Mouse (Mus musculus) MEL (cell line): Measurements from ENCODE around the gene Mboat1. TPM values are rescaled to one million over a fixed set of nuclear protein-coding genes. Genes with fewer than 3 reads are reported as not detected.

Source experiments
- DNase-seq: peaks from one replicate; pipeline ENCODE4 v3.0.0; 2011; ENCODE audit warnings: low read depth, low spot score
- H3K27ac ChIP-seq: 2 replicates; pipeline ENCODE4 v1.5.1; 2012; ENCODE audit warnings: low read depth, mild to moderate bottlenecking, control low read depth, low read length, moderate library complexity; ENCODE audit not compliant: control insufficient read depth
- H3K27me3 ChIP-seq, 2 experiments: fragments of 150-350 bp in 1 of 2; sonication (generic) in 1 of 2; 2 replicates each; pipeline ENCODE4 v1.6.1; 2012; ENCODE audit warnings: low read length in 2 of 2, mild to moderate bottlenecking in 2 of 2, improper control_type of control experiment in 1 of 2, moderate library complexity in 1 of 2; ENCODE audit not compliant: insufficient read depth in 2 of 2, control insufficient read depth in 1 of 2
- H3K36me3 ChIP-seq, 2 experiments: 2 replicates each; pipeline ENCODE4 v1.6.1; 2012 to 2014; ENCODE audit warnings: low read length in 2 of 2, improper control_type of control experiment in 1 of 2, inconsistent platforms in 1 of 2, mild to moderate bottlenecking in 1 of 2; ENCODE audit not compliant: insufficient read depth in 2 of 2, control insufficient read depth in 1 of 2
- H3K4me1 ChIP-seq, 2 experiments: fragments of 150-350 bp in 1 of 2; sonication (generic) in 1 of 2; 2 replicates each; pipeline ENCODE4 v1.6.1; 2012; ENCODE audit warnings: low read length in 2 of 2, improper control_type of control experiment in 1 of 2, mild to moderate bottlenecking in 1 of 2; ENCODE audit not compliant: insufficient read depth in 2 of 2, control insufficient read depth in 1 of 2
- H3K4me3 ChIP-seq, 2 experiments: fragments of 150-350 bp in 1 of 2; sonication (generic) in 1 of 2; 2 replicates each; pipeline ENCODE4 v1.5.1; 2012; ENCODE audit warnings: low read depth in 2 of 2, low read length in 2 of 2, mild to moderate bottlenecking in 2 of 2, moderate library complexity in 2 of 2, control low read depth in 1 of 2, improper control_type of control experiment in 1 of 2; ENCODE audit not compliant: control insufficient read depth in 1 of 2, insufficient read depth in 1 of 2
- H3K79me2 ChIP-seq: 2 replicates; pipeline ENCODE4 v1.6.1; 2012; ENCODE audit warnings: mild to moderate bottlenecking, low read length, moderate library complexity; ENCODE audit not compliant: control insufficient read depth, poor library complexity, insufficient read depth
- H3K9ac ChIP-seq: 2 replicates; pipeline ENCODE4 v1.6.1; 2012; ENCODE audit warnings: low read depth, mild to moderate bottlenecking, control low read depth, low read length, moderate library complexity; ENCODE audit not compliant: control insufficient read depth, poor library complexity, severe bottlenecking
- H3K9me3 ChIP-seq: fragments of 150-350 bp; sonication (generic); replicated peaks from 2 replicates; pipeline ENCODE4 v1.6.1; 2012; ENCODE audit warnings: mild to moderate bottlenecking, low read length, improper control_type of control experiment, moderate library complexity; ENCODE audit not compliant: insufficient read depth
- BHLHE40 ChIP-seq: IDR thresholded peaks from 2 replicates; pipeline ENCODE4 v1.6.1; 2012; ENCODE audit warnings: low read depth, mild to moderate bottlenecking, inconsistent platforms, low read length, improper control_type of control experiment, borderline replicate concordance
- CHD1 ChIP-seq: IDR thresholded peaks from 2 replicates; pipeline ENCODE4 v1.6.1; 2012; ENCODE audit warnings: low read depth, mild to moderate bottlenecking, inconsistent platforms, low read length, improper control_type of control experiment
- CHD2 ChIP-seq: IDR thresholded peaks from 2 replicates; pipeline ENCODE4 v1.6.1; 2011; ENCODE audit warnings: low read length, improper control_type of control experiment
- E2F4 ChIP-seq: IDR thresholded peaks from 2 replicates; pipeline ENCODE4 v1.6.1; 2011; ENCODE audit warnings: low read depth, low read length, improper control_type of control experiment, borderline replicate concordance
- ELF1 ChIP-seq: IDR thresholded peaks from 2 replicates; pipeline ENCODE4 v1.6.1; 2014; ENCODE audit warnings: low read depth, mild to moderate bottlenecking, inconsistent platforms, low read length, improper control_type of control experiment, moderate library complexity
- GABPA ChIP-seq: IDR thresholded peaks from 2 replicates; pipeline ENCODE4 v1.6.1; 2012; ENCODE audit warnings: low read depth, mild to moderate bottlenecking, inconsistent platforms, low read length, improper control_type of control experiment, moderate library complexity
- GATA1 ChIP-seq: IDR thresholded peaks from 2 replicates; pipeline ENCODE4 v1.6.1; 2011; ENCODE audit warnings: low read depth, low read length, improper control_type of control experiment
- HCFC1 ChIP-seq: IDR thresholded peaks from 2 replicates; pipeline ENCODE4 v1.6.1; 2012; ENCODE audit warnings: low read depth, mild to moderate bottlenecking, inconsistent platforms, low read length, improper control_type of control experiment, moderate library complexity
- KAT2A ChIP-seq: conservative IDR thresholded peaks from 2 replicates; pipeline ENCODE4 v1.6.1; 2012; ENCODE audit warnings: low read depth, low read length, improper control_type of control experiment, inconsistent platforms
- MAFK ChIP-seq: IDR thresholded peaks from 2 replicates; pipeline ENCODE4 v1.6.1; 2011; ENCODE audit warnings: low read depth, mild to moderate bottlenecking, low read length, improper control_type of control experiment, borderline replicate concordance
- MAZ ChIP-seq: IDR thresholded peaks from 2 replicates; pipeline ENCODE4 v1.6.1; 2012; ENCODE audit warnings: low read depth, mild to moderate bottlenecking, inconsistent platforms, low read length, improper control_type of control experiment
- MEF2A ChIP-seq: IDR thresholded peaks from 2 replicates; pipeline ENCODE4 v1.6.1; 2014; ENCODE audit warnings: low read depth, mild to moderate bottlenecking, inconsistent platforms, low read length, improper control_type of control experiment; ENCODE audit not compliant: poor library complexity, insufficient replicate concordance, severe bottlenecking; ENCODE audit errors: extremely low read depth
- MXI1 ChIP-seq: IDR thresholded peaks from 2 replicates; pipeline ENCODE4 v1.6.1; 2011; ENCODE audit warnings: mild to moderate bottlenecking, low read depth, low read length, improper control_type of control experiment
- MYC ChIP-seq: IDR thresholded peaks from 2 replicates; pipeline ENCODE4 v1.6.1; 2011; ENCODE audit warnings: low read depth, mild to moderate bottlenecking, low read length, improper control_type of control experiment, moderate library complexity
- NRF1 ChIP-seq: IDR thresholded peaks from 2 replicates; pipeline ENCODE4 v1.6.1; 2014; ENCODE audit warnings: low read depth, mild to moderate bottlenecking, inconsistent platforms, low read length, improper control_type of control experiment, moderate library complexity; ENCODE audit not compliant: poor library complexity, insufficient read depth, severe bottlenecking
- POLR2A ChIP-seq, 2 experiments: IDR thresholded peaks; 2 replicates each; pipeline ENCODE4 v1.6.1; 2011 to 2012; ENCODE audit warnings: low read length in 2 of 2, mild to moderate bottlenecking in 2 of 2, control low read depth in 1 of 2, improper control_type of control experiment in 1 of 2, low read depth in 1 of 2, moderate library complexity in 1 of 2; ENCODE audit not compliant: control insufficient read depth in 1 of 2, insufficient read depth in 1 of 2, poor library complexity in 1 of 2
- POLR2AphosphoS2 ChIP-seq: IDR thresholded peaks from 2 replicates; pipeline ENCODE4 v1.6.1; 2011; ENCODE audit warnings: low read length, improper control_type of control experiment
- POLR2AphosphoS5 ChIP-seq: IDR thresholded peaks from 2 replicates; pipeline ENCODE4 v1.6.1; 2012; ENCODE audit warnings: low read depth, borderline replicate concordance, mild to moderate bottlenecking, inconsistent platforms, low read length, moderate library complexity, mixed read lengths
- RAD21 ChIP-seq: IDR thresholded peaks from 2 replicates; pipeline ENCODE4 v1.6.1; 2011; ENCODE audit warnings: mild to moderate bottlenecking, low read depth, low read length, improper control_type of control experiment
- SMC3 ChIP-seq: IDR thresholded peaks from 2 replicates; pipeline ENCODE4 v1.6.1; 2011; ENCODE audit warnings: low read depth, low read length, improper control_type of control experiment
- TAL1 ChIP-seq: IDR thresholded peaks from 2 replicates; pipeline ENCODE4 v1.6.1; 2012; ENCODE audit warnings: mild to moderate bottlenecking, inconsistent platforms, low read length, moderate library complexity, mixed read lengths
- TBP ChIP-seq: IDR thresholded peaks from 2 replicates; pipeline ENCODE4 v1.8.0; 2011; ENCODE audit warnings: low read depth, low read length, improper control_type of control experiment
- UBTF ChIP-seq: IDR thresholded peaks from 2 replicates; pipeline ENCODE4 v1.6.1; 2012; ENCODE audit warnings: low read depth, mild to moderate bottlenecking, inconsistent platforms, low read length, improper control_type of control experiment, moderate library complexity, borderline replicate concordance; ENCODE audit not compliant: insufficient read depth
- ZC3H11A ChIP-seq: IDR thresholded peaks from 2 replicates; pipeline ENCODE4 v1.6.1; 2012; ENCODE audit warnings: low read depth, mild to moderate bottlenecking, inconsistent platforms, low read length, improper control_type of control experiment
- ZNF384 ChIP-seq: IDR thresholded peaks from 2 replicates; pipeline ENCODE4 v1.6.1; 2012; ENCODE audit warnings: low read depth, mild to moderate bottlenecking, inconsistent platforms, low read length, improper control_type of control experiment
- polyA plus RNA-seq, 2 experiments: library from polyadenylated mRNA; stranded (reverse) in 1 of 2; unstranded in 1 of 2; fragments of >175 nt in 1 of 2; fragments of >200 nt in 1 of 2; gene quantifications; 2 replicates each; pipeline versions ENCODE4 v1.2.1 to v1.2.4; 2012; ENCODE audit warnings: low replicate concordance in 2 of 2, low read depth in 1 of 2; ENCODE audit not compliant: insufficient read length in 2 of 2, insufficient read depth in 1 of 2, missing spikeins in 1 of 2
- total RNA-seq: library from RNA; depleted of rRNA; stranded (reverse); fragments of 300-350 nt; gene quantifications from 2 replicates; pipeline ENCODE4 v1.2.3, GENCODE M21; 2012

The Mboat1 gene
- total and polyA plus RNA-seq, 3 experiments: 19.8 to 21.9 TPM; not detected in 1

DNA sequence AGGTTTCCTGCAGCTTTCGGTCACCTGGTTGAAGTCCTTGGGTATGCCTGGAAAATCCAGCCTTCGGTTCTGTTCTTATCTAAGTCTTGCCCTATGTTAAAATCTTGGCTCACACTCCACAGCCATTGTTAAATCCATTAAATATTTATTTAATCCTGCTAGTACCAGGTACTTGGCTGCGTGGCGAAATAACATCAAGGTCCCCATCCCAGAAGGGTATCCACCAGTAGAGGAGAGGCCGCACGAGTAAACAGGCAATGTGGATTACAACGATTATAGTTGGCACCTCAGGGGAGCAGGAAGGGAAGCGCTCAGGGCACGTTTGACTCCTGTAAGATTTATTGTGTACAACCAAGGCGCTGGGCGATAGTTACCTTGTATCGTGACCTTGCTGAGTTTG is 4.4 kb downstream of the Mboat1 start:
- DNase-seq: no peak
- Histone ChIP-seq H3K9me3 (no peaks in the 10 kb centered on the region), H3K79me2 (peaks cover 6% of the 10 kb centered on the region), H3K4me3 (no peak overlapping the region), H3K36me3 (peaks cover 0 to 8% of the 10 kb centered on the region in 2 experiments; a peak in 2 of 4 replicates), H3K9ac (no peak overlapping the region), H3K27me3 (no peaks in the 10 kb centered on the region), H3K27ac (no peak overlapping the region), H3K4me1 (peaks cover 0 to 9% of the 10 kb centered on the region in 2 experiments)
- TF ChIP-seq ZNF384: no peak
- no peak for TF ChIP-seq TBP
- TF ChIP-seq BHLHE40: no peak
- no peak for TF ChIP-seq HCFC1
- no peak for TF ChIP-seq NRF1
- no peak for TF ChIP-seq MEF2A
- TF ChIP-seq TAL1: no peak
- no peak for TF ChIP-seq MYC
- TF ChIP-seq RAD21: no peak
- TF ChIP-seq SMC3: no peak
- TF ChIP-seq GATA1: no peak
- TF ChIP-seq UBTF: no peak
- TF ChIP-seq POLR2AphosphoS5: no peak
- TF ChIP-seq MAZ: no peak
- TF ChIP-seq KAT2A: no peak
- no peak for TF ChIP-seq CHD1
- no peak for TF ChIP-seq POLR2A (IDR thresholded peaks at IDR 0.05; ENCODE audit: control insufficient read depth in 1 of 2, insufficient read depth in 1 of 2, low read depth in 1 of 2, low read length in 2 of 2, poor library complexity in 1 of 2)
- no peak for TF ChIP-seq MXI1

DNA sequence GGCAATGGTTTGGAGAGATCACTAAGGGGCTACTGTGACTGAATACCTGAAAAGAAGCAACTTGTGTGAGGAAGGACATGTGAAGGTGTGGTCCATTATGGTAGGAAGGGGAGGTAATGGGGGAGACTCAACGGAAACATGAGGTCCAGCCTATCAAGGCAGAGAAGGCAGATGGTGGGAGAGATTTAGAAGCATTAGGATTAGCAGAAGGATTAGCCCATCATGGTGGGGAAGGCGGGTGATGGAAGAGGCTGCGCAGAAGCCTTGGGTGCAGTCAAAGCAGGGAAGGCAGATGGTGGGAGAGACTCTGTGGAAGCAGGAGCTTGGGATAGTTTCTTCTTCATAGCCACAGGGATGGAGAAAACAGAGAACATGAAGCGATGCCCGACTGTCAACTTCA is 5.7 kb downstream of the Mboat1 start:
- Histone ChIP-seq H3K36me3 (peaks cover 0 to 8% of the 10 kb centered on the region in 2 experiments; a peak in 2 of 4 replicates), H3K9me3 (no peaks in the 10 kb centered on the region), H3K4me1 (peaks cover 0 to 9% of the 10 kb centered on the region in 2 experiments), H3K27me3 (no peaks in the 10 kb centered on the region), H3K4me3 (no peak overlapping the region), H3K79me2 (peaks cover 3% of the 10 kb centered on the region), H3K27ac (no peak overlapping the region), H3K9ac (no peak overlapping the region)
- TF ChIP-seq ZC3H11A (no peak), ELF1 (no peak), KAT2A (no peak), CHD2 (no peak), E2F4 (no peak), POLR2AphosphoS2 (no peak), POLR2A (IDR thresholded peaks at IDR 0.05; ENCODE audit: control insufficient read depth in 1 of 2, insufficient read depth in 1 of 2, low read depth in 1 of 2, low read length in 2 of 2, poor library complexity in 1 of 2) (no peak), MAFK (no peak), HCFC1 (no peak), GABPA (no peak), UBTF (no peak), MAZ (no peak), TBP (no peak)
- DNase-seq: no peak
